Mouse (Mus musculus) kidney, adult 2 months (tissue): ENCODE data around the gene Slu7. TPM values are rescaled to one million over a fixed set of nuclear protein-coding genes. Genes with fewer than 3 reads are reported as not detected.

Source experiments
- DNase-seq: peaks from one replicate; pipeline ENCODE4 v3.0.0; 2021
- H3K27ac ChIP-seq: fragments of 200-500 bp; 2 replicates; pipeline ENCODE4 v1.5.1; 2012; ENCODE audit warnings: low read depth, low read length, control low read depth, inconsistent platforms; ENCODE audit not compliant: insufficient read depth
- H3K27me3 ChIP-seq: fragments of 200-500 bp; replicated peaks from 2 replicates; pipeline ENCODE4 v1.6.1; 2012; ENCODE audit warnings: mild to moderate bottlenecking, moderate library complexity, low read length, inconsistent platforms; ENCODE audit not compliant: control insufficient read depth, insufficient read depth
- H3K36me3 ChIP-seq: fragments of 200-500 bp; 2 replicates; pipeline ENCODE4 v1.6.1; 2012; ENCODE audit warnings: mild to moderate bottlenecking, moderate library complexity, low read length, inconsistent platforms; ENCODE audit not compliant: control insufficient read depth, insufficient read depth
- H3K4me1 ChIP-seq: fragments of 200-500 bp; 2 replicates; pipeline ENCODE4 v1.6.1; 2011; ENCODE audit warnings: low read length; ENCODE audit not compliant: control insufficient read depth, insufficient read depth
- H3K4me3 ChIP-seq: fragments of 200-500 bp; 2 replicates; pipeline ENCODE4 v1.5.1; 2011; ENCODE audit warnings: mild to moderate bottlenecking, low read depth, low read length, control low read depth; ENCODE audit not compliant: insufficient read depth
- CTCF ChIP-seq: fragments of 200-500 bp; conservative IDR thresholded peaks from 2 replicates; pipeline ENCODE4 v1.5.1; 2011; ENCODE audit warnings: low read depth, mild to moderate bottlenecking, control low read depth, low read length, moderate library complexity, mixed read lengths; ENCODE audit not compliant: insufficient read depth, insufficient read length
- POLR2A ChIP-seq: fragments of 200-500 bp; IDR thresholded peaks from one replicate; pipeline ENCODE4 v1.6.1; 2011; ENCODE audit warnings: low read depth, low read length, control low read depth
- WGBS: fragments of 180-500 bp; shearing (Covaris S2); methylation state at CpG from one replicate; pipeline ENCODE4 v1.1.7; 2018; 5-methylcytosine and 5-hydroxymethylcytosine counted together
- polyA plus RNA-seq: library from polyadenylated mRNA; depleted of rRNA; stranded (reverse); fragments of >200 nt; gene quantifications from 2 replicates; pipeline ENCODE4 v1.2.3, GENCODE M21; 2012; rRNA removed

The Slu7 gene
- polyA plus RNA-seq, 1 experiment = 5.5 TPM

GRCm38 (mm10) chr11:43485855-43486254 is 52.3 kb downstream of the Slu7 start:
- Histone ChIP-seq H3K27me3 (no peaks in the 10 kb centered on the region), H3K4me3 (no peak overlapping the region), H3K36me3 (no peaks in the 10 kb centered on the region), H3K4me1 (no peaks in the 10 kb centered on the region), H3K27ac (no peak overlapping the region)
- WGBS = 86% methylated on average over 9 of the region's 9 CpGs
- no peak for TF ChIP-seq POLR2A
- no peak for TF ChIP-seq CTCF
- no peak for DNase-seq

GRCm38 (mm10) chr11:43492663-43493062 is 59.1 kb downstream of the Slu7 start:
- H3K4me3 ChIP-seq = no peak overlapping the region
- TF ChIP-seq POLR2A = no peak
- peak; percentile 90 for TF ChIP-seq CTCF
- no peaks in the 10 kb centered on the region for H3K36me3 ChIP-seq
- DNase-seq = peak; percentile 77
- no peaks in the 10 kb centered on the region for H3K27me3 ChIP-seq
- 32% methylated on average over 7 of the region's 7 CpGs for WGBS
- H3K4me1 ChIP-seq = no peaks in the 10 kb centered on the region
- no peak overlapping the region for H3K27ac ChIP-seq

GRCm38 (mm10) chr11:43493815-43494409 is 60.4 kb downstream of the Slu7 start:
- TF ChIP-seq CTCF (peak; percentile 83), POLR2A (no peak)
- no peaks in the 10 kb centered on the region for H3K27me3 ChIP-seq
- 26% methylated on average over 6 of the region's 6 CpGs for WGBS
- no peak overlapping the region for H3K27ac ChIP-seq
- no peaks in the 10 kb centered on the region for H3K36me3 ChIP-seq
- no peaks in the 10 kb centered on the region for H3K4me1 ChIP-seq
- no peak overlapping the region for H3K4me3 ChIP-seq
- DNase-seq = peak; percentile 62

GRCm38 (mm10) chr11:43495037-43495436 is 61.5 kb downstream of the Slu7 start:
- 73% methylated on average over 8 of the region's 8 CpGs for WGBS
- no peak overlapping the region for H3K27ac ChIP-seq
- TF ChIP-seq CTCF = no peak
- no peak for TF ChIP-seq POLR2A
- H3K4me3 ChIP-seq = no peak overlapping the region
- DNase-seq = no peak
- no peaks in the 10 kb centered on the region for H3K27me3 ChIP-seq
- no peaks in the 10 kb centered on the region for H3K36me3 ChIP-seq
- no peaks in the 10 kb centered on the region for H3K4me1 ChIP-seq

- H3K4me1 ChIP-seq = no peaks in the 10 kb centered on the region
- no peak overlapping the region for H3K27ac ChIP-seq
- TF ChIP-seq CTCF (no peak), POLR2A (no peak)
- peak; percentile 54 for DNase-seq
- H3K4me3 ChIP-seq = no peak overlapping the region
- WGBS = 30% methylated on average over 3 of the region's 3 CpGs
- H3K27me3 ChIP-seq = no peaks in the 10 kb centered on the region
- no peaks in the 10 kb centered on the region for H3K36me3 ChIP-seq
Measured at GRCm38 (mm10) chr11:43495532-43495931, 62.0 kb downstream of the Slu7 start.

Other genes starting within 250 kb of the Slu7 start
- 33.6 and 45.4 TPM in 2 replicates for gene Pttg1, start 7.5 kb upstream of the Slu7 start, polyA plus RNA-seq
- gene C1qtnf2, start 40.5 kb downstream of the Slu7 start, polyA plus RNA-seq = 15.3 and 15.4 TPM in 2 replicates
- gene Ccnjl, start 95.0 kb downstream of the Slu7 start, polyA plus RNA-seq = 1.0 and 1.1 TPM in 2 replicates
- 0.24 and 0.30 TPM in 2 replicates for gene 4933415A04Rik, start 153.3 kb downstream of the Slu7 start, polyA plus RNA-seq
- not detected in 2 replicates for gene Fabp6, start 167.8 kb downstream of the Slu7 start, polyA plus RNA-seq
- gene Pwwp2a, start 248.3 kb downstream of the Slu7 start, polyA plus RNA-seq = 10.8 and 12.1 TPM in 2 replicates